Mouse (Mus musculus): ENCODE measurements around the gene Msi2. TPM values are rescaled to one million over a fixed set of nuclear protein-coding genes. Genes with fewer than 3 reads are reported as not detected.

The Msi2 gene
- polyA plus RNA-seq, 1 experiment from 2014 or later, result 13.1 TPM

GRCm38 (mm10) chr11:88488175-88488940 is 230.0 kb downstream of the Msi2 start:
- 79% methylated on average over 13 of the region's 13 CpGs for WGBS
- ATAC-seq (ENCODE audit: insufficient number of reproducible peaks, low FRiP score, low TSS enrichment, low read depth), result no peak
- H3K36me3 ChIP-seq, result no peaks in the 10 kb centered on the region
- H3K4me2 ChIP-seq, result no peak overlapping the region
- no peak overlapping the region for H3K27ac ChIP-seq
- peaks cover 30% of the 10 kb centered on the region for H3K4me1 ChIP-seq
- no peaks in the 10 kb centered on the region for H3K27me3 ChIP-seq
- no peak overlapping the region for H3K4me3 ChIP-seq
- H3K9me3 ChIP-seq, result no peaks in the 10 kb centered on the region
- no peak overlapping the region for H3K9ac ChIP-seq

GRCm38 (mm10) chr11:88485987-88486386 is 232.3 kb downstream of the Msi2 start:
- Histone ChIP-seq H3K27ac (no peak overlapping the region), H3K9me3 (no peaks in the 10 kb centered on the region), H3K4me2 (no peak overlapping the region), H3K4me3 (no peak overlapping the region), H3K27me3 (no peaks in the 10 kb centered on the region), H3K4me1 (peaks cover 45% of the 10 kb centered on the region), H3K36me3 (no peaks in the 10 kb centered on the region), H3K9ac (no peak overlapping the region)
- WGBS, result 64% methylated on average over 1 of the region's 1 CpGs
- no peak for ATAC-seq (ENCODE audit: insufficient number of reproducible peaks, low FRiP score, low TSS enrichment, low read depth)

DNA sequence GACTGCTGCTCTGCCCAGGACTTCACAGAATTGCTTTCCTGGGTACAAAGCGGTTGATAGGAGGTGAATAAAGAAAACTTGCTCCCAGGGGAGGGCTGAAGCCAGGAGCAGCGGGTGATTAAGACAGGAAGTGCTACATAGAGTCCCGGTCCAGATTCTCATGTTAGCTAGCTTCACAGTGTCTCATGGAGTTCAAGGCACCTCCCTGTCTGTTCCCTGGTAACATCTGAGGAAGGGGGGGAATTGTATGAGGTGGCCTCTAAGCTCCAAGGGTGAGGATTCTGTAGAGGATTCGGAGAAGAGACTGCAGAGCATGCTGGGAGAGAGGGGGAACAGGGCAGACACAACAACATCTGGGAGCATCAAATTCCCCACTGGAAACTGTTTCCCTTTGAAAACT is 233.2 kb downstream of the Msi2 start:
- Histone ChIP-seq H3K4me3 (no peak overlapping the region), H3K4me1 (peaks cover 46% of the 10 kb centered on the region), H3K36me3 (no peaks in the 10 kb centered on the region), H3K9me3 (no peaks in the 10 kb centered on the region), H3K27me3 (no peaks in the 10 kb centered on the region), H3K9ac (no peak overlapping the region), H3K4me2 (no peak overlapping the region), H3K27ac (no peak overlapping the region)
- WGBS, result 48% methylated on average over 4 of the region's 4 CpGs
- no peak for ATAC-seq (ENCODE audit: insufficient number of reproducible peaks, low FRiP score, low TSS enrichment, low read depth)

DNA sequence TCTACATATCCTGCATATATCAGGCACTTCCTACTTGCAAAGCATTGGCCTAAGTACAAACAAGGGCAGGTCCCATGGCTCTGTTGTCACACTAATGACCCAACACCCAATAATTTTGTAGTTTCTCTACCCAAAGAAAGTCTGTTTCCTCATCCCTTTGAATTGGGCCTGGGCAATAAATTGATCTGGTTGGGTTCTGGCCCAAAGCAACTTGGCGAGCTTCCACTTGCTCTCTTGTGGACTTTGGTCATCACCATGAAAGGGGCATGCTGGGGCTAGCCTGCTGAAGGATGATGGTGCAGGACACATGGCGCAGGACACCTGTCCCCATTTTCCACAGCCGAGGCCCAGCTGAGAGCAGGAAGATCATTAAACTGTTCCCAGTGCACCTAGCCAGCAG is 234.3 kb downstream of the Msi2 start:
- WGBS, result 82% methylated on average over 3 of the region's 3 CpGs
- no peaks in the 10 kb centered on the region for H3K27me3 ChIP-seq
- H3K9ac ChIP-seq, result no peak overlapping the region
- no peak overlapping the region for H3K27ac ChIP-seq
- H3K4me2 ChIP-seq, result no peak overlapping the region
- peaks cover 38% of the 10 kb centered on the region for H3K4me1 ChIP-seq
- H3K36me3 ChIP-seq, result 0 out of 2 replicates have a peak, but pooled peaks cover 5% of the 10 kb centered on the region
- no peak for ATAC-seq (ENCODE audit: insufficient number of reproducible peaks, low FRiP score, low TSS enrichment, low read depth)
- H3K4me3 ChIP-seq, result no peak overlapping the region
- no peaks in the 10 kb centered on the region for H3K9me3 ChIP-seq

DNA sequence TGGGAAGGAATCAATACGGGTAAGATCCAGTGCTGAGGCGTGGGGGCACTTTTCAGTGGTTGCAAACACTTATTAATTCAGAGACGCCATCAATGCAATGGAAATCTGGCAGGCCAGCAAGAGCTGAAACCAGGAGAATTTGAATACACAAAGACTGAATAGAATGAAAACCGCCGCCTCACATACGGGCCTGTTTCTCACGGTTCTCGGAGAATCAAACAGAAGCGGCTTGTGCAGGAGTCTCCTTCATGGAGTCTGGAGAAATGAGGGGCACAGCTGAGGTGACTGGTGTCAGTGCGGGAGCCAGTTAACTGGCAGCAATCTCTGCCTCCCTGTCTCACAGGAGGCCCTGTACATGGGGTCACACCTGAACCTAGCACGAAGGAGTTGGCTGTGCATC is 235.7 kb downstream of the Msi2 start:
- peak overlapping the region; percentile 22; the same call in 1 of the 2 replicates for H3K27ac ChIP-seq
- peaks cover 38% of the 10 kb centered on the region for H3K4me1 ChIP-seq

GRCm38 (mm10) chr11:88482236-88482635 is 236.1 kb downstream of the Msi2 start:
- 0 out of 2 replicates have a peak, but pooled peaks cover 5% of the 10 kb centered on the region for H3K36me3 ChIP-seq
- H3K4me2 ChIP-seq, result no peak overlapping the region
- H3K27me3 ChIP-seq, result no peaks in the 10 kb centered on the region
- 75% methylated on average over 6 of the region's 6 CpGs for WGBS
- no peak overlapping the region for H3K27ac ChIP-seq
- no peak for ATAC-seq (ENCODE audit: insufficient number of reproducible peaks, low FRiP score, low TSS enrichment, low read depth)
- peaks cover 38% of the 10 kb centered on the region for H3K4me1 ChIP-seq
- no peaks in the 10 kb centered on the region for H3K9me3 ChIP-seq
- no peak overlapping the region for H3K9ac ChIP-seq
- no peak overlapping the region for H3K4me3 ChIP-seq

More for the DNA sequence above, 235.7 kb downstream of the Msi2 start:
- H3K27me3 ChIP-seq, result no peaks in the 10 kb centered on the region
- H3K9ac ChIP-seq, result no peak overlapping the region
- H3K9me3 ChIP-seq, result no peaks in the 10 kb centered on the region
- WGBS, result 77% methylated on average over 11 of the region's 11 CpGs
- H3K4me3 ChIP-seq, result no peak overlapping the region
- no peak overlapping the region for H3K4me2 ChIP-seq
- no peak for ATAC-seq (ENCODE audit: insufficient number of reproducible peaks, low FRiP score, low TSS enrichment, low read depth)
- H3K36me3 ChIP-seq, result 0 out of 2 replicates have a peak, but pooled peaks cover 5% of the 10 kb centered on the region

DNA sequence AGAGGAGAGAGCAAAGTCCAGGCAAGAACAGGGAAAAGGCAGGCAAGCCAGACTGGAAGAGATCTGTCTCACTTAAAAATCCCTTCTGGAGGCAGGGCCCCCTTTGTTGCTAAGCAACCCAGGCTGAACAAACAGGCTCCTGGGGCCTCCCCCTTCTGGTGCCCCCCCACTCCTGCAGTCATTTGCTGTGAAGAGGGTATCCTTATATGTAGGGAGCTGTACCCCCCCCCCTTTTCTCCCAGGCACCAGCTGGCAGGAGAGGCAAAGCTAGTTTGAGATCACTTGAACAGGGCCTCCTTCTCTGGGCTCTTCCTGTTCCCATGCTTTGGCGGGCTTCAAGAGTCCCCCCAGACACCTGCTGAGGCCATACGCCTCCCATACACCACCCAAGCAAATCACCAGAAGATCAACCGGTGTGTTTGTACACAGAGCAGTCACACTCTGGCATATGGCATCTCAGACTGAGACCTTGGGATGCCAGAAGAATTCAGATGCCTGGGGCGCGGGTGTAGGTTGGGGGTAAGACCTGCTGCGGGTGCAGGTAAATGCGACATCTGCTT is 236.6 kb downstream of the Msi2 start:
- ATAC-seq (ENCODE audit: insufficient number of reproducible peaks, low FRiP score, low TSS enrichment, low read depth), result no peak

GRCm38 (mm10) chr11:88481092-88481601 is 237.2 kb downstream of the Msi2 start:
- no peaks in the 10 kb centered on the region for H3K9me3 ChIP-seq
- no peak overlapping the region for H3K9ac ChIP-seq
- WGBS, result 60% methylated on average over 9 of the region's 9 CpGs
- no peaks in the 10 kb centered on the region for H3K27me3 ChIP-seq
- H3K4me3 ChIP-seq, result no peak overlapping the region
- H3K4me2 ChIP-seq, result no peak overlapping the region
- peaks cover 37% of the 10 kb centered on the region for H3K4me1 ChIP-seq
- no peak for ATAC-seq (ENCODE audit: insufficient number of reproducible peaks, low FRiP score, low TSS enrichment, low read depth)
- 0 out of 2 replicates have a peak, but pooled peaks cover 5% of the 10 kb centered on the region for H3K36me3 ChIP-seq
- H3K27ac ChIP-seq, result no peak overlapping the region

More for the DNA sequence above, 236.6 kb downstream of the Msi2 start:
- H3K4me2 ChIP-seq, result no peak overlapping the region
- no peaks in the 10 kb centered on the region for H3K9me3 ChIP-seq
- no peak overlapping the region for H3K4me3 ChIP-seq
- 54% methylated on average over 7 of the region's 7 CpGs for WGBS
- H3K9ac ChIP-seq, result no peak overlapping the region
- H3K27ac ChIP-seq, result no peak overlapping the region
- no peaks in the 10 kb centered on the region for H3K27me3 ChIP-seq
- 0 out of 2 replicates have a peak, but pooled peaks cover 5% of the 10 kb centered on the region for H3K36me3 ChIP-seq
- H3K4me1 ChIP-seq, result peaks cover 38% of the 10 kb centered on the region

DNA sequence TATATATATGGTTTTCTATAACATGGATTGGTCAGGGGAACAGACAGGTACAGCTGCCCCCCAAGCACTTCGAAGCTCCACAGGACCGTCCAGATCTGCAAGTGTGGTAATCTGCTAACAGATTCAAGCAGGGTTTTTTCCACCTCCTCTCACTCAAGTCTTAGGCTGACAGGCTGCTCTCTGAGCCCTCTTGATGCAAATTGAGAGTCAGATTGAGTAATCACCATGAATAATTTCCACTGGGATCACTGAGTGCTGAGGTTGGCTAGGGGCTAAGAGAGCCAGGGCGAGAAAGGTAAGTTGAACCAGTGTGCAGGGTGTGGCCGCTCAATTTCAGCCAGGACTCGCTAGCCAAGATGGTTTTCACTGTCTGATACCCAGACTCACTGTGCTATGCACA is 238.8 kb downstream of the Msi2 start:
- ATAC-seq (ENCODE audit: insufficient number of reproducible peaks, low FRiP score, low TSS enrichment, low read depth), result no peak
- Histone ChIP-seq H3K9me3 (no peaks in the 10 kb centered on the region), H3K27ac (no peak overlapping the region), H3K4me2 (no peak overlapping the region), H3K36me3 (0 out of 2 replicates have a peak, but pooled peaks cover 5% of the 10 kb centered on the region), H3K9ac (no peak overlapping the region), H3K27me3 (no peaks in the 10 kb centered on the region), H3K4me3 (no peak overlapping the region), H3K4me1 (peaks cover 23% of the 10 kb centered on the region)
- WGBS, result 78% methylated on average over 5 of the region's 5 CpGs

DNA sequence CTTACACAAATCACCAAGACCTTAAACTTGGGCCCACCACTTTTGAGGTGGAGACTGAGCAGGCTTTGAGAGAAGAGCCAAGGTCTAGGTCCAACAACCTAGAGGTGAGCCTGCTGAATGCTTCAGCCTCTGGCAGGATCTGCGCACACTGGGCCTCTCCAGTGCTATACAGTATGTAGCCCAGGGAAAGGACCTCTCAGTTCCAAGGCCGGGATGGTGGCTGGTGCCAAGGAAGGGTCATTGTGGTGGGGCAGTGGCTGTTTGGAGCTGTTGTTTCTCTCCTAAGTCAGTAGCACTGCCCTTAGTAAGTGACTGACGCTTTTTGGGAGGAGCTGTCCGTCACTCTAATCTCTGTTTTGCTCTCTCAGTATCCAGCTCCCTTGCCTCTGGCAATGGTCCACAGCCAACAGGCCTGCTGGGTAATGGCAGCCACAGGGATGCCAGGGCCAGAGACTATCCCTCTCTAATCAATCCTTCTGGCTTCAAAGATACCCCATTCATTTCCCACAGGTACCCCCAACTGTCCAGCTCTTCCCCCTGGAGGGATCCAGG is 243.3 kb downstream of the Msi2 start:
- Histone ChIP-seq H3K9ac (no peak overlapping the region), H3K27ac (no peak overlapping the region), H3K9me3 (no peaks in the 10 kb centered on the region), H3K36me3 (0 out of 2 replicates have a peak, but pooled peaks cover 5% of the 10 kb centered on the region), H3K27me3 (no peaks in the 10 kb centered on the region), H3K4me2 (no peak overlapping the region), H3K4me1 (peaks cover 20% of the 10 kb centered on the region), H3K4me3 (no peak overlapping the region)
- ATAC-seq (ENCODE audit: insufficient number of reproducible peaks, low FRiP score, low TSS enrichment, low read depth), result no peak
- 76% methylated on average over 4 of the region's 4 CpGs for WGBS

DNA sequence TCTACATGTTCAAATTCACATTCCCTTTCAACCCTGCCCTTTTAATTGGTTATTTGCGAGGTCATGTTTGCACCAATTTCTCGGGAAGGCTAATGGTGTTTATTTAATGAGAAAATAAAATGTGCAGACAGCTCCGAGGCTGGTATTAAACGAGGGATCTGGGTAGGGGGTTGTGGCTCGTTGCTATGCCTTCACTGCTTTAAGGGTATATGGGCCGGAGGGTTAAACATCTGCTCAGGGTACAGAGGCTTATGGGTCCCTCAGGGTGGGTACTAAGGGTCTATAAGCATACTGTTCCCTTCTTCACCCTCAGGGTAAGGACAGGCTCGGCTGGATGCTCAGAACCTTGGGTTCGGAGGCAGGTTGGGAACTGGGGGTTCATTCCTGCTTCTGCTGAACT is 245.6 kb downstream of the Msi2 start:
- no peaks in the 10 kb centered on the region for H3K36me3 ChIP-seq
- 37% methylated on average over 8 of the region's 8 CpGs for WGBS
- no peak for ATAC-seq (ENCODE audit: insufficient number of reproducible peaks, low FRiP score, low TSS enrichment, low read depth)

More for the DNA sequence above, 245.6 kb downstream of the Msi2 start:
- H3K9ac ChIP-seq, result no peak overlapping the region
- no peak overlapping the region for H3K4me3 ChIP-seq
- H3K27ac ChIP-seq, result no peak overlapping the region
- no peak overlapping the region for H3K4me2 ChIP-seq
- no peaks in the 10 kb centered on the region for H3K27me3 ChIP-seq
- H3K9me3 ChIP-seq, result no peaks in the 10 kb centered on the region
- H3K4me1 ChIP-seq, result peaks cover 23% of the 10 kb centered on the region
